Mouse (Mus musculus): ENCODE measurements at regions not wholly inside any gene's neighbourhood (a gene's known extent, or its start where the extent isn't known, plus 50 kb on each side); places are given as distances from the start of the nearest gene placed in this dataset.
A peak's percentile ranks its signal among the peaks of the same experiment; 100 is the strongest.
"Not testable (repeated sequence)": the region's sequence is repeated elsewhere in the genome, so short reads cannot be mapped to it uniquely, and the experiment has no call there.

DNA sequence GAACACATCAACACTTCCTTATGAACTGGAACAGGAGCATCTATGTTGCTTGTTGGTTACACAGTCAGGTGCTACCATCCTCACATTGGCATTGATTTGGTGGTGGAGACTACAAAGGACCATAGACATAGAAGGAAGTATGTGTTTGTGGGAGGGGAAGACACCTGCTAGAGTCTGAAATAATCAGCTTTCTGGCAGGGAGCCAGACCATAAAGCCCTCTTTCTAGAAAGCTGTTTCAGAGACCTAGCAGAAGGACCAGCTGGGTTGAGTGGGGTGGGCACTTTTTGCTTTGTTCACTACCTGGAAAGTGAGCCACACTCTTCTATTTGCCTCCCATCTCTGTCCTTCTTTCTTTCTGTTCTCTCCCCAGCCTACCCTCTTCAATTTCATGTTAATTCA, 502.5 kb upstream of the Clint1 start:
- DNase-seq (ENCODE audit: low spot score in 2 of 2), result no peak
- intact Hi-C loops (cut with DNase I), result no loop called here

GRCm38 (mm10) chr11:45365343-45365742, 486.5 kb upstream of the Clint1 start:
- intact Hi-C loops (cut with DNase I), result no loop called here
- DNase-seq (ENCODE audit: low spot score in 2 of 2), result no peak

GRCm38 (mm10) chr11:45389243-45390146, 462.4 kb upstream of the Clint1 start:
- no peak for DNase-seq (ENCODE audit: low spot score in 2 of 2)
- intact Hi-C loops (cut with DNase I), result no loop called here

- DNase-seq (ENCODE audit: low spot score in 2 of 2), result no peak
- intact Hi-C loops (cut with DNase I), result no loop called here
Measured at GRCm38 (mm10) chr11:45396009-45396408, 455.8 kb upstream of the Clint1 start.

- intact Hi-C loops (cut with DNase I), result no loop called here
- peak in 1 of 2 experiments; percentile 28 for DNase-seq (ENCODE audit: low spot score in 2 of 2)
Measured at GRCm38 (mm10) chr11:45398188-45398587, 453.7 kb upstream of the Clint1 start.

- intact Hi-C loops (cut with DNase I), result no loop called here
Measured at GRCm38 (mm10) chr11:45404377-45405029, 447.3 kb upstream of the Clint1 start.

DNA sequence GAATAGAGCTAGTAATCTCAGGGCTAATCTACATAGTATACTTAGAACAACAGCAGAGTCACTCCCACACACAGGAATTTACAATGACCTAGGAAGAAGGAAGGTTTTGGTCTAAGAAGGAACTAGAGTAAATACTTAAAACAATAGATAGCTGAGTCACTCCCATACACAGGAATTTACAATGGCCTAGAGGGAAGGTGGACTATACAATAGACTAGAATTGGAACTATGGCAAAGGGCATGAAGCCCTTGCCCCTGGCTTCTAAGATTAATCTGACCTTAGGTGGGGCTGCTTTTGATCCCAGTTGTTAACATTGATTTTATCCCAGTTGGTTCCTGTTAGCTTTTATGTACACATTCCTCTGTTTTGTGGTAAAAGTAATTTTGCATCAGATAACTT, 427.8 kb upstream of the Clint1 start:
- intact Hi-C loops (cut with DNase I); DNase-seq (ENCODE audit: low spot score in 2 of 2): not testable (repeated sequence)

More at GRCm38 (mm10) chr11:45404377-45405029, 447.3 kb upstream of the Clint1 start:
- no peak for DNase-seq (ENCODE audit: low spot score in 2 of 2)

- intact Hi-C loops (cut with DNase I), result no loop called here
Measured at GRCm38 (mm10) chr11:45440937-45441720, 410.7 kb upstream of the Clint1 start.

GRCm38 (mm10) chr11:45446512-45446911, 405.3 kb upstream of the Clint1 start:
- intact Hi-C loops (cut with DNase I), result no loop called here
- DNase-seq (ENCODE audit: low spot score in 2 of 2), result peak in 1 of 2 experiments; percentile 74

More at GRCm38 (mm10) chr11:45440937-45441720, 410.7 kb upstream of the Clint1 start:
- no peak for DNase-seq (ENCODE audit: low spot score in 2 of 2)

GRCm38 (mm10) chr11:45454234-45454633, 397.6 kb upstream of the Clint1 start:
- no peak for DNase-seq (ENCODE audit: low spot score in 2 of 2)
- intact Hi-C loops (cut with DNase I), result no loop called here

GRCm38 (mm10) chr11:45454933-45455332, 396.9 kb upstream of the Clint1 start:
- intact Hi-C loops (cut with DNase I), result no loop called here

GRCm38 (mm10) chr11:45456724-45457123, 395.1 kb upstream of the Clint1 start:
- DNase-seq (ENCODE audit: low spot score in 2 of 2), result no peak
- intact Hi-C loops (cut with DNase I), result no loop called here

More at GRCm38 (mm10) chr11:45454933-45455332, 396.9 kb upstream of the Clint1 start:
- no peak for DNase-seq (ENCODE audit: low spot score in 2 of 2)

GRCm38 (mm10) chr11:45457597-45457996, 394.3 kb upstream of the Clint1 start:
- DNase-seq (ENCODE audit: low spot score in 2 of 2), result no peak
- intact Hi-C loops (cut with DNase I), result no loop called here

DNA sequence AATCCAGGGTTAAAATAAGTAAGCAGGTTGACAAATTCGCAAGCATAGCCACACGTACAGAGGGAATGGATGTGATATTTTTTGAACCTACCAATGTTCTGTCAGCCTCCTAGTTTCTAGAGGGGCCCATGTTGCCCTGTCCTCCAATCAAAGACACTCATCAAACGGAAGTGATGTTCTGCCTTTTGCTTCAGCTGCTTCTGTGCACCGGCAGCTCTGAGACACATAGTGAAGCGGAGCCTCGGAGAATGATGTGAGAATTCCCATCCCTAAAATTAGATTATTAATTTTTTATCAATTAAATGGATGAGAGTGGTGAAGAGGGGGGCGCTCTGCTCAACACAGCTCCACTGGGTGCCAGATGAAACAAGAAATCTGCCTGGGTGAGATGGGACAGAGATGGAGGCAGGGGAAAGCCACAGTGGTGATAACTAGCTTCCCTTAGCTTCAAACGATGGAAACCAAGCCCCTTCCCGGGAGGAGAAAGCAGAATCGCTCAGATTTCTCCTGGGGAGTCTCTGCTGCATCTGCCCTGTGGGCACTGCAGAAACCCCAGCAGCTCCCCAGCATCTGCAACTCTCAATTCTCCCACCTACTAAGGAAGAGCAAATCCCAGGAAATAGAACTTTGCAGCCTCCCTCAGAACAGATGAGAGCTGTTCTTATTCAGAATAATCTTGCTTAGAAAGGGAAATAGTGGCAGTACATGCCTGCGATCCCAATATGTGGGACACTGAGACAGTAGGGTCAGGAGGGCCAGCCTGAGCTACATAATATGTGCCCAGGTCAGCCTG, 391.7 kb upstream of the Clint1 start:
- peak in 1 of 2 experiments; percentile 53 for DNase-seq (ENCODE audit: low spot score in 2 of 2)
- intact Hi-C loops (cut with DNase I), result no loop called here

- intact Hi-C loops (cut with DNase I), result no loop called here
- no peak for DNase-seq (ENCODE audit: low spot score in 2 of 2)
Measured at GRCm38 (mm10) chr11:45464501-45464900, 387.4 kb upstream of the Clint1 start.

GRCm38 (mm10) chr11:45466350-45466749, 385.5 kb upstream of the Clint1 start:
- intact Hi-C loops (cut with DNase I), result no loop called here
- no peak for DNase-seq (ENCODE audit: low spot score in 2 of 2)

DNA sequence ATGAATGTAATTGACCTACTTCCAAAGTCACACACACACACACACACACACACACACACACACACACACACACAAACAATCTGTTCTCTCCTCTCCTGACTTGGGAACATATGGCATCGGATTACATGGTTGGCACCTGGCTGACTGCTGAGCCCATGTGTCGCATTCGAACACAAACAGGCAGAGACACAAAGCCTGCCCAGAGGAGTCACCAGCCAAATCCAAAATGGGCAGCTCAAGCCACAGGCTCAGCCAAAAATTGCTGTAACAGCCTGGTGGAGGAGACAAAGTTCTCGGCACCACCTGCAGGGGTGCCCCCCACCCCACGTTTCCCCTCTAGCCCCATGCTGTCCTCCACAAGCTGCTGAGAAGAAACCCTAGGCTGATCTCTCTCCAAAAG, 379.7 kb upstream of the Clint1 start:
- peak in 1 of 2 experiments; percentile 31 for DNase-seq (ENCODE audit: low spot score in 2 of 2)
- intact Hi-C loops (cut with DNase I), result no loop called here

DNA sequence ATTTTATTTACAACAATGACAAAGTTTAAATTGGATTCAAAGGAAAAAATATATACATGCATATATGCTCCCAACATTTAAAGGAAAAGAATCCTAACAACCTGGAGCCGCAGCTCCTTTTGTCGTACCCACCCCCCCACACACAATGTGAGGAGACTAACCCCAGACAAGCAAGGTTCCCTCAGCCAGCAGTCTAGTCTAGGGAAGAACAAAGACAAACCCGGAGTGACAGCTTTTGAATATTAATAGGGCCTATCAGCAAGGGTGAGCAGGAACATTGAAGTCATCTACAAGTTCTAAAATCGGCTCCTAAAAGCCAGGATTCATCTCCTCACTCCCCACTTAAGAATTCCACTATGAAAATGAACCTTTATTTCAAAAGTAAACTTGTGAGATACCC, 374.9 kb upstream of the Clint1 start:
- DNase-seq (ENCODE audit: low spot score in 2 of 2), result no peak
- intact Hi-C loops (cut with DNase I), result no loop called here

GRCm38 (mm10) chr11:45485950-45486349, 365.9 kb upstream of the Clint1 start:
- DNase-seq (ENCODE audit: low spot score in 2 of 2), result no peak
- intact Hi-C loops (cut with DNase I), result no loop called here

All from left cerebral cortex, postnatal 25 days (tissue).